Mouse (Mus musculus): ENCODE measurements around the gene Efcab5. TPM values are rescaled to one million over a fixed set of nuclear protein-coding genes. Genes with fewer than 3 reads are reported as not detected.

Efcab5 gene
- 1 to 10 TPM; 3.1 to 4.0 TPM for total RNA-seq (2021)

DNA sequence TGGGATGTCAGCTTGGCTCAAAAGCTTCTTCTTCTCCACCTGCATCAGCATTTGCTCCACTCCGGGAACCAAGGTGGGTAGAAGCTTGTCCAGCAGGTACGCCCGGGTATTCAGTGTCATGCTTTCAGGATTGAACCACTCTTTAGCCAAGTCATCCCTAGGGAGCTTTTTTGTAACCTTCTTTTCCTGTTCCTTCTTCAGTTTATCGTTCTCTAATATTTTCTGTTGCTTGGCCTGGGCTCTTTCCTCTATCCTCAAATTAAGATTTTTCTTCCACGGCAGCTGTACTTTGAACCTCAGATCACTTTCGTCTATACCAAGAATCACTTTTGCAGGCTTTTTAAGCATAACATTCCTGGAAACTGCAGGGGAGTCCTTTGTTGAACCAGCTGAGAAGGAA lies at the start of gene Efcab5:
TSS of gene Efcab5 (minus strand) at position 101 of the 400 bp plus-strand sequence.
- no peak for DNase-seq (ENCODE audit: extremely low spot score in 1 of 2, low spot score in 1 of 2)

DNA sequence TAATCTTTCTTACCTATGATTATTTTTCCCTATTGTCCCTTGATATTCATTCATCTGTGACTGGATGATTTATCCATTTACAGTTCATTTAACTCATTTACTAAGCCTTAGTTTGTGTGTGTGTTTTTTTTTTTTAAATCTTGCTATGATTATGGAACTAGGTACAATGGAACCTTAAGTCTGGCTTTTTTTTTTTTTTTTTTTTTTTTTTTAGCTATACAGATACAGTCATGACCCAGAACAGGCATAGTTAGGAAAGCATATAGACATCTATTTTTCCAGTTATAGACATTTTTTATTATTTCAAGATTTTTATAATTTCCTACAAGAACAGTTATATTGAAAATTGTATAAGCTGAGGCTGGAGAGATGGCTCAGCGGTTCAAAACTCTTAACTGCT lies 46.5 kb upstream of the Efcab5 start:
- no peak for DNase-seq (ENCODE audit: extremely low spot score in 1 of 2, low spot score in 1 of 2)

DNA sequence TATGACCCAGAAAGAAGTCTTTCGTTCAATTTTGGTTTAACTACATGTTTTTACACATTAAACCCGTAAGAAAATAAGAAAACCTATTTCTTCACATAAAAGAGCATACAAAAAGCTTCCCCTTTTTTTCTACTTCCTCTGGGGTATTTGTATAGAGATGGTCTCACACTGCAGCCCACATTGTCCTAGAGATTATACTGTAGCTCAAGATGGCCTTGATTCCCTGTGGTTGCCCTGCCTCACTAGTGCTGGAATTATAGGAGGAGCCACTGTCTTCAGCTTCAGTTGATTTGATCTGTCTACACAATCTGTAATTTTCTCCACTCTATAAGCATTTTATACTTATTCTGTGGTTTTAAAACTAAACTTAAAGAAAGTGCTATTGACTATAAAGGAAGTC lies 42.7 kb upstream of the Efcab5 start:
- no peak for DNase-seq (ENCODE audit: extremely low spot score in 1 of 2, low spot score in 1 of 2)

DNA sequence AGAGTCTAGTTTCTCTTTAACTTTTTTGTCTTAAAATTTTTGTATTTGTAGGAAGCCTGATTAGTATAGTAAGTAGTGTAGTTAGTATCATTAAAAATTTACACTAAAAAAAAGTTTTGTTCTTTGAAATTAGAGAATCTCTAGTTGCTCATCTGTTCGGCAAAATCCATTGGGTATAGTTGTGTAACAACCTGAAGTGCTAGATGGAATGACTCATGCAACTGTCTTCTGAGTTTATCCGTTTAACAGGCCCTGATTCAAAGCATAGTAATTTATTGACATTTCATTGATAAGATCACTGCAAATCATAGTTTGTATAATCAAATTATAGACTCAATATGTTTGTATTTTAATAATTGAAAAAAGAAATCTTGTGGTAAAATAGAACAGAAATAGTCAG lies 42.0 kb upstream of the Efcab5 start:
- DNase-seq (ENCODE audit: extremely low spot score in 1 of 2, low spot score in 1 of 2) = no peak

DNA sequence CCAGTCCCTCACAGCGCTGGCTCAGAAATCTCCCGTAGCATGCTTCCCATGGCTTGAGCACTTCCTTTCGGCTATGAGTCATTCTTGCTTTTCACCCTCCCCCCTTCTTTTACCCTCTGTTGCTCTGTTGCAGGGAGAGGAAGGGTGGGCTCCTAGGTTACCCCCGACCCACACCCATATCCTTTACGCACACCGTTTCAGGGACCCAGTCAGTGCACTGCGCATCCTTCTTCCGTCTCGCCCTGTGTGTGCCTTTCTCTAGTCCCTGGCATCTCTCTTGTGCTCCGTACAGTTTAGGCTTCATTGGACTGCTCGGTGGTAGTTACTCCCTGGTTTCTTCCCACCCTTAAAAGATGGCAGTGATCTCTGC lies 28.0 kb upstream of the Efcab5 start:
- no peak for DNase-seq (ENCODE audit: extremely low spot score in 1 of 2, low spot score in 1 of 2)

DNA sequence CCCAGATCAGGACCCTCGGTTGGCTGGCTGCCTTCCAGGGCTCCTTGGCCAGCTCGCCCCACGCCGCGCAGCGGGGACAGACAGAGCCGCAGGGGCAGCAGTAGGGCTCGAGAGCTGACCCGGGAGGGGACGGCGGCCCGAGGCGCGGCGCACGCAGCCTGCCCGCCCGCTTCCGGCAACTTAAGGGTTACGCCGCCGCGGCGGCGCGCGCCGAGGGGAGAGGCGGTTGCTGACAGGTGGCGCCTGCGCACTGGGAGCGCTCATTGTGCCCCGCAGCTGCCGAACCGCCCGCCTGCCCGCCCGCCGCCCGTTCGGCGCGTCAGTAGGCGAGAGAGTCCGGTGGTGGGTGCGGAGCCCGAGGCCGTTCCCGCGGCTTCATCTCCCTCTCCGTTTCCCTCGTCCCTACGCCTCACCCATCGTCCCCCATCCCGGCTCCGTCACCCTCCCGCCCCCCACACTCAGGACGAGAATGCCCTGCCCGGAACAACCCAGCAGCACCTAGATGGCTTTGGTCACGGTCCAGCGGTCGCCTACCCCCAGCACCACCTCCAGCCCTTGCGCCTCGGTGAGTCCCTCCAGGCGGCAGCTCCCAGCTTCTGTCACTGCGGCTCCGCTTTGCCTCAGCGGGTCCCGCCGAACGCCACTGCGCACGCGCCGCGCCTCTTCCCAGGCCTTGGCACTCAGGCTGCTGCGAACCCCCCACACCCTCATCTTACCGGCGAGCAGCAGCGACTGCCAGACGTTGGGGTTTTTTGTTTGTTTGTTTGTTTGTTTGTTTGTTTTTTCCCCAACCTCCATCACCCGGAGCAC lies 27.4 kb upstream of the Efcab5 start, which contains the start of gene Ssh2:
TSS of gene Ssh2 (plus strand) at position 337 of the 810 bp plus-strand sequence.
- peak; percentile 76 to 79 for DNase-seq (ENCODE audit: extremely low spot score in 1 of 2, low spot score in 1 of 2)

DNA sequence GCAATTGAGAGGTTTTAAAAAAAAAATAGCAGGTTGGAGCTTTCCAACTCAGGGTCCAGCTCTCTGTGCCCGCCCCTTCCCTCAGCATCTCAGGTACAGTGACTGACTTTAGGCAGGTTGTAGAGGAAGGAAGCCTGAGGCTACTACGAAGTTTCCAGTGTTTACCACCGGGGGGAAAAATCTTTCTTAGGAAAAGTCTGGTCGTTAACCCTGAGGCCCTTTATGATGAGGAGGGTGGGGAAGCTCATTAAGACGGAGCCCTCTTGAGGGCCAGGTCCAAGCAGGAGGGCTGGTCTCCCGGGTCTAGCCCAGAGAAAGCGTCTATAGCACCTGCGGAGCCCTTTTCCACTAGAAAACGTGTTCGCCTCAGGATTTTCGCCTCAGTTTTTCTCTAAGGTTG lies 26.7 kb upstream of the Efcab5 start:
- no peak for DNase-seq (ENCODE audit: extremely low spot score in 1 of 2, low spot score in 1 of 2)

DNA sequence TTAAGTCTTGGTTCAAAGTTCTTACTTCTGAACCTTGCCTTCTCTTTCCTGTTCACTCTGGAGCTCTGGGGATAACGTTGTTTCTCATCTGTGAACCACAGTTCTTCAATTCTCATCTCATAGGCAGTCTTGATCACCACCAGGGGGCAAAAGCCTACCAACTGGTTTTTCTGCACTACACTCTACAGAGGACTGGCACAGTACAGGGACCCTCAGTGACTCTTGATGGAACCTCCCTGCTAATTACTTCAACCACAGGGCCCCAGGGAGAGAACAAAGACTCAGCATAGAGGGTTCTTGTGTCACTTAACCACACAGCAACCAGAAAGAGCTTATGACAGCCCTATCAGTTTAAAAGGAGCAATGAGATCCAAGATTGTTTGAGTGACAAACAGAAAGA lies 26.0 kb upstream of the Efcab5 start:
- peak; percentile 22 to 42 for DNase-seq (ENCODE audit: extremely low spot score in 1 of 2, low spot score in 1 of 2)

DNA sequence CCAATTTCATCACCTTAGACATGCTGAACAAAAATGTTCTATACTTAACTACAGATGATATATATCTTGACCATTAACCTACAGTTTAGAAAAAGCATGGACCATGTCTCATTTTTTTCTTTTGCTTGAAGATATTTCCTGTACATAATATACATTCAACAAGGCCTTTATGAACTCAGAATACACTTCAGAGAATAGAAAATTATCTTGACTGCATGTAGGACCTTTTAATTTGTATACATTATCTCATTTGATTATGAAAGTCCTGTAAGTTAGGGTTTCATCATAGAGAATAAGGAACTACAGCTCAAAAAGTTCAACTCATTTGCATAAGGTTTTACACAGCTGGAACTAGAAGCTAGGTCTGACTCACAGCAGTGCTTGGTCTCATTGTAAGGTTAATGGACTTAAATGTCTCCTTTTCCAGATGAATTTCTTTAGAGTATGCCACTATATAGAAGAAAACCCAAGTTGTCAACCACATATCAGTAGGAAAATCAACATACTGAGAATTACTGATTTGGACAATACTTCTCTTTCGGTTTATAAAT lies 25.4 kb upstream of the Efcab5 start:
- DNase-seq (ENCODE audit: extremely low spot score in 1 of 2, low spot score in 1 of 2) = no peak

DNA sequence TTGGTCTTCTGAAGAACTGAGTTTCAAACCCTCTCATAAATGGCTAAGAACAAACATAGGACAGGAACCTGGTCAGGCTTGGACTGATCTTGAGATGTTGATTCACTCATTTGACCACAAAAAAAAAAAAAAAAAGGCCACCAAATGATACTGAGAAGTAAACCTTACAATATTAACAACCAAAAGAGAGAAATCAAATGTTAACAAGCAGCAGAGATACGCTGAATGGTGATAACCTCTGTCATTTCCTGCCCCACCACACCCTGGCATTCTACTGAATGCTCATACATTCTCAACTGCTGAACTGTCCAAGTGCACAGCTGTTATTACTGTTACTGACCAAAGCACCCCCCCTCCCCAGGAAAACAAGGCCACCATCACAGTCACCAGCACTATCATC lies 11.9 kb upstream of the Efcab5 start:
- no peak for DNase-seq (ENCODE audit: extremely low spot score in 1 of 2, low spot score in 1 of 2)

DNA sequence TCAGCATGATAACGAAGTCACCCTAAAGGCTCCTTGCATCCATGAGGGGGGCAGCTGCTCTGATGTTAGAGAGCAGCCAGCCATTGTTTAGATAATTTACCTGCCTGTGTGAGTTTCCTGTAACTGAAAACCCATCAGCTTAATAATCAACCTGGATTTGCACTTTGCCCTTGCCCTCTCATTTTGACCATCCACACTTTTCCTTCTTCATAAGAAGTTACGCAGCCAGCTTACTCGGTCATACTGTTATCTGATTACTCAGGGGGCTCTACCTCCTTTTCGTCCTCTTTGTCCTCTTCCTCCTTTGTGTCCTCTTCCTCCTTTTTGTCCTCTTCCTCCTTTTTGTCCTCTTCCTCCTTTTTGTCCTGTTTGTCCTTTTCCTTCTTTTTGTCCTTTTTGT lies 10.9 kb upstream of the Efcab5 start:
- no peak for DNase-seq (ENCODE audit: extremely low spot score in 1 of 2, low spot score in 1 of 2)

DNA sequence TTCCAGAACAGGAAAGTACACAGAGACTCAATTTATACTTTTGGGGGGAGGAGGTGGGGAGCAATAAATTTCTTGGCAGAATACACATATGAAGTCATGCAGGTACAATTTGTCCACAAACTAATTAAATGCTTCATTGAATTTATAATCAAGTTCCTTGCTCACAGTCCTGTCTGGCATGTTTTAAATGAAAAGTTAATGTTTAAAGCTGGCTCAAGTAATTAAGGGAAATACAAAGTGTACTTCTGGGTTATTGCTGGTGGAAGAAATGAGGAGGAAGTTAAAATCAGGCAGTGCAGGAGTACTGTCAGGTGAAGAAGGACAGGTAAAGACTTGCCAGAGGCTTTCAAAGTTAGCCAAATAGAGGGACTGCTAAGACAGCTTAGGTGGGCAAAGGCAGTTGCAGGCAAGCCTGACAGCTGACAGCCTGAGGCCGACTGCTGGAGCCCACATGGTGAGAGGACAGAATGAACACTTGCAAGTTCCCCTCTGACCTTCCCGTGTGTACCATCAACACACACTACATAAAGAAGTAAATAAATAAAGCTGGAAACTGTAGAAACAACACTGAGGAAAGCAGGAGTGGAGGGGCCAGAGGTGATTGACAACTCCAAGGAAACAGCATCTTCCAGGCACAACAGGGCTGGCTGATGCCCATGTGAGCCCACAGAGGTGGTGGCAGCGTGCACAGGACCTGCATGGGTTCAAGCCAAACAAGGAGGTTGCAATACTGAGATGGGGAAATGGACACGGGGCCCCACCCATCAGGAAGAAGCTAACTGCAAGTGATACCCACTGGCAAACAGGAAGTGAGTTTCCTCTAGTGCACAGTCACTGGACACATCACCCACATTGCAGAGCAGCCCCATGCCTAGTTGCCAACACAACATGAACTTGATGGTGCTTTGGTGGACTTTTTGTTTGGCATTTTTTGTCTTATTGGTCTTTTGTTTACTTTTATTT lies 7.7 kb upstream of the Efcab5 start:
- no peak for DNase-seq (ENCODE audit: extremely low spot score in 1 of 2, low spot score in 1 of 2)

DNA sequence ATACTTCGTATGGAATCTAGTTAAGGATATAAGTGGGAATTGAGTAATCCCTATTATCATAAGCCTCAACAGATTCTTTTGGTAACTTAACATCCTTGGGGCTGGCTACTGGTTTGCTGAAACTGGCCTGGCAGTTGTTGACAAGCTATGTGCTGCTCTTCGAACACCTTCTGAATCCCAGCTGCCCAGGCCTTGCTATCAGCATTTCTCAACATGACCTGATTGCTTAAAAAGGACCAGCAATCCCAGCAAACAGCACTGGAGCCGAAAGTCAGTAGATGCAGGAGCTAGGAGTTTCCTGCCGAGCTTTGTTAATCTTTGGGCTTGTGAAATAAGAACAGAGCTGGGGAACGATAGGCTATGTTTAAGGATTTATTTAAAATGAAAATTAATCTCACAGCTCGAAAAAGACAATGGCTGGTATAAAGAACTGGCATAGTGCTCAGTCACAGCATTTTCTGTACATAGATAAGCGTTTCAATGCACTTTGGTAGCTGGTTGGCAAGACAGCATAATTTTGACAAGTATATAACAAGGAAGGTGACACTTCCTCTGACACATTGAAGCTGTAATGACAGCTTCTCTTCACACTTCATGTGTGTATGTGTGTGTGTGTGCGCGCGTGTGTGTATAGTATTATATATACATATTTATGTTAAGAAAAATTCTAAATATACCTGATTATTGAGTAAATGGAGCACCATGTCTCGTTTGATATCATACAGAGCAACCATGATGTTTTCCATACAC lies 6.8 kb upstream of the Efcab5 start:
- DNase-seq (ENCODE audit: extremely low spot score in 1 of 2, low spot score in 1 of 2) = no peak

DNA sequence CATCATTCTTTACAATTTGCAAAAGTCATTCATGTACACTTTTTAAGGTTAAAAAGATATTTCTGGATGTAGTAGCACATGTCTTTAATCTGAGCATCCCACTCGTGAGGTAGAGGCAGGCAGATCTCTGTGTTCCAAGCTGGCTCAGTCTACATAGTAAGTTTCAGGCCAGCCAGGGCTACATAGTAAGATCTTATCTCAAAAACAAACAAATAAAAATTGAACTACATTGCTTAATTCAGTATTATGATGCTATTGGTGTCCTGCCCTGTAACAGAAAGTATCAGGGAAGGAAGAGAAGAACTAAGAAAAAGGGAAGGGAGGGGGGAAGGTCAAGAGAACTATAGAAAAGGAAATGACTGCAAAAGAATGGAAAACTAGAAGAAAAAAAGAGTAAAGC lies 6.0 kb upstream of the Efcab5 start:
- DNase-seq (ENCODE audit: extremely low spot score in 1 of 2, low spot score in 1 of 2) = no peak

DNA sequence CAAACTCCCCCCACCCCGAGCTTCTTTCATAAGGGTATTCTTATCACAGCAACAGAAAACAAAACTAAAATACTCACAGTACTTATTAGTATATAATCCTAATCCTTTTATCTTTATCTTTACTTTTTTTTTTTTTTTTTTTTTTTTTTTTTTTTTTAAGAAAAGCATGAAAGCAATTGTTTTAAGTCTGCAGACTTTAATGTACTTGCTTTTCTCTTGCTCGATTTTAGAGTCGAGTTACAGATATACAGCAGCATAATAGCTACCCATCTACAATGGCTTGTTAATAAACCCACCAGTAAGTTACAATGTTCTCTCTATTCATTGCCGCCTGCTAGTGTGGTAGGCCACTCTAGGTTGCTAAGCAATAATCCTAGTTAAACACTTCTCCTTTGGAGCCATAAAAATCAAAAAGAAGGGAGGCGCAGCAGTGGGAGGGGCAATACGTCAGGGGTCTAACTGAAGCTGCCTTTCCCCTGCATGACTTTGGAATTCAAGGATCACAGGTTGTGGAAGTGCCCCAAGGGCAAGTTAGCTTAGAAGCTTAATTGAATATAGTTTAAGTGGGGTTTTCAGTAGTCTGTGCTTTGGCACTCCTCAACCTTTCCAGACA lies 5.3 kb upstream of the Efcab5 start:
- DNase-seq (ENCODE audit: extremely low spot score in 1 of 2, low spot score in 1 of 2) = no peak

DNA sequence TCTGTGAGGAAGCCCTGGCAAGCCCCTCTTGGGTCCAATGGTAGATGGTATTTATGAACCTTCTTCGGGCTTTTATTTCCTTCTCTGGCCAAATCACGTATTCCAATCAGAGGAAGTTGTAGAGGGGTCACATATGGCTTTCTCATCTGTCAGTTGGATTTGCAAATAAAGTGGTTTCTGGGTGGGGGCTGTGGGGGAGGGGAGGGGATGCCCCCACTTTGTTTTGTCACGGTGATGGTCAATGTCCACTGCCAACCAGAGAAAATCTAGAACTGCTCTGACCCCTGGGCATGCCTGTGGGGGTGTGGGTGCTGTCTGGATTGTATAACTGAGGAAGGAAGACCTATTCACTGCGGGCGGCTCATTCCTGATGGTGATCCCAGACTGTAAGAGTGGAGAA lies 4.6 kb upstream of the Efcab5 start:
- no peak for DNase-seq (ENCODE audit: extremely low spot score in 1 of 2, low spot score in 1 of 2)

DNA sequence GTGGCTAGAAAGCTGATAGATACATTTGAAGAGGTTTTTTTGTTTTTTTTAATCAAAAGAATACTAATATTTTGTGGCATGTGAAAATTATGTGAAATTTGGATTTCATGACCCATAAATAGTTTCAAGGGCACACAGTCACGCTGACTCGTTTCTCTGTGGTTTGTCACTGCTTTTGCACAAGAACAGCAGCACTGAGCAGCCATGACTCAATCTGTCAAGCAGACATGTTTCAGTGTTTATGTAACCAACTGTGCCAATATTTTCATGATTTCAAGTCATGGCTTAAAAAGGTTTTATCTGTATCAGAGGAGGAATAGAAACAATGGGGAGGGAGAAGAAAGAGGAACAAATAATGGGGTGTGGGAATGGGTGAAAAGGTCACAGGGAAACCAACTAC lies 3.8 kb downstream of the Efcab5 start:
- no peak for DNase-seq (ENCODE audit: extremely low spot score in 1 of 2, low spot score in 1 of 2)

DNA sequence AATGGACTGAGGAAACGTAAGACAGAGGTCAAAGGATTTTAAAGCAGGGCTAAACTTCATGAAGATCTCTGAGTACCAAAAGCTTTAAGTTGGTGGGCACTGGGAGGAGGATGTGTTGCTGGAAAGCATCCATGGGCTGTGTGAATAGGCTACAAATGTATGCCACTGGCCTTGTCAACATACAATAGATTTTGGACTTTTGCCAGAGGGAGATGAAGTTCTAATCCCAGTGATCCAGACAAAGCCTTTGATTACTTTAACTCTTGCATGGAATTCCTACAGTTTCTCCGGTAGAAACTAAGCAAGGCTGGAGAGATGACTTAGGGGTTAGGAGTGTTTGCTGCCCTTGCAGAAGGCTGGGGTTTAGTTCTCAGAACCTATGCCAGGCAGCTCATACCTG lies 6.2 kb downstream of the Efcab5 start:
- no peak for DNase-seq (ENCODE audit: extremely low spot score in 1 of 2, low spot score in 1 of 2)

DNA sequence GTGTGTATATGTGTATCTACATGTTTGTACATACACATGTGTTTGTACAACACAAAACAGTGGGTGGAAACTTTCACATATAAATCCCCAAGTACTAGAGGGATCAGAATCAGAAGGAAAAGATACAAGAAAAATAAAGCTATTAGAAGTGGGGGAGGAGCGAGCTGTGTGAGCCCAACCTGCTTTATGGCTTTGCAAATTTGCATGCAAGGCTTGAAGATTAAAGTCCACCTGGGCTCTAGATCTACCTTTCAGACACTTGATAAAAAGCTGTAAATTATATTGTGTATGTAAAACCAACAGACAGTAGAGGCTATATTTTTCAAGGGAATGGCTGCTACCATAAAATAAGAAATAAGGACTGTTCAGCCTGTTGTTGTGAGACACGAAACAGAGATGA lies 6.7 kb downstream of the Efcab5 start:
- no peak for DNase-seq (ENCODE audit: extremely low spot score in 1 of 2, low spot score in 1 of 2)

DNA sequence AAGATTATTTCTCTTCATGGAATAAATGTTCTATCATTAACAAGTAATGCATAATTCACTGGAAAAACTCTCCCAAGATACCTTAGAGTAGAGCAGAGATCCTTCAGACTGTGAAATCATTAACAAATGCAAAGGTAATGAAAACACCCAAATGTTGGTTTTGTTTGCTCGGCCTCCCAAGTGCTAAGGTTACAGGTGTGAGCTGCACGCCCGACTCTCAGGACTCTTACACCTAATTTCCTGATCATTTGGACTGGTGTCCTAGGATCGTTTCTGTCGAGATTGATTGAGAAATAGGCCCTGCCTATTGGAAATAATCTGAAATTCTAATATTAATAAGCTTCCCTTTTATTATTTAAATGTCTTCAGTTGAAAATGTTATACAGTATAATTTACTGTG lies 7.2 kb downstream of the Efcab5 start:
- no peak for DNase-seq (ENCODE audit: extremely low spot score in 1 of 2, low spot score in 1 of 2)

All from layer of hippocampus, postnatal 25 days (tissue).